Mouse (Mus musculus): ENCODE measurements at regions not wholly inside any gene's neighbourhood (a gene's known extent, or its start where the extent isn't known, plus 50 kb on each side); places are given as distances from the start of the nearest gene placed in this dataset.
"Not testable (repeated sequence)": the region's sequence is repeated elsewhere in the genome, so short reads cannot be mapped to it uniquely, and the experiment has no call there.

DNA sequence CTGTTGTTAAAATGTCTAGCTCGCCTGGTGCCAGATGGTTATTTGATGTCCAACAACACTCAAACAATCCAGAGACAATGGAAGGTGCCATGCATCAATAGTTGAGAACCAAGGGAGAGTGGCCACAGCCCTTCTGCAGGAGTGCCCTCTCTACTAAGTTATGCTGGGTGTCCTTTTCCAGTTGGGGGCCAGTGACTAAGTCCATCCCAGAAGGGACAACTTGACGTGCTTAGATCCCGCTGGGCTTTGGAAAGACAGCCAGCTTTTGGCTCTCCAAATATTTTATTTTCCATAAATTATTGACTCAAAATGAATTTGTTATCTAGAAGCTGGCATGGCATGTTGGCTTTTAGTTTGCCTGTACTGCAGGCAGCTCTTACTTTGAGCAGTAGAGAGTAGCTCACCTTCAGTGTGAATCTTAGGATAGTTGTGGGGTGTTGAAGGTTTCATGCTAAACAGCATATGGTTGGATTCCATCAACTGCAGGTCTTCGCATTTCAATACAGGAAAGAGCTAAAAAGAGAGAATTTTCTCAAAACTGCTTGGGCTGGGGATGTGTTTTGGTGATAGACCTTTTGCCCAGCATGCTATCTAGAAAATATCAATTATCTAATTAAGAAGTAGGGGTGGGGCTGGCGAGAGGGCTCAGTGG is 120.8 kb upstream of the Cpsf6 start:
- Histone ChIP-seq H3K27me3 (ENCODE audit: control insufficient read depth, insufficient read depth, low read length) (no peaks in the 10 kb centered on the region), H3K27ac (ENCODE audit: control insufficient read depth, insufficient read depth, low read depth, low read length) (no peak overlapping the region), H3K4me1 (ENCODE audit: control insufficient read depth, insufficient read depth, low read length) (no peaks in the 10 kb centered on the region), H3K4me3 (ENCODE audit: control insufficient read depth, low read depth, low read length) (no peak overlapping the region), H3K36me3 (ENCODE audit: control insufficient read depth, insufficient read depth, low read length) (no peaks in the 10 kb centered on the region)
- TF ChIP-seq POLR2A (IDR thresholded peaks at IDR 0.05; ENCODE audit: control insufficient read depth, low read depth, low read length) = no peak
- TF ChIP-seq CTCF (IDR thresholded peaks at IDR 0.05; ENCODE audit: control insufficient read depth, insufficient read depth, insufficient replicate concordance, low read depth, low read length) = no peak

DNA sequence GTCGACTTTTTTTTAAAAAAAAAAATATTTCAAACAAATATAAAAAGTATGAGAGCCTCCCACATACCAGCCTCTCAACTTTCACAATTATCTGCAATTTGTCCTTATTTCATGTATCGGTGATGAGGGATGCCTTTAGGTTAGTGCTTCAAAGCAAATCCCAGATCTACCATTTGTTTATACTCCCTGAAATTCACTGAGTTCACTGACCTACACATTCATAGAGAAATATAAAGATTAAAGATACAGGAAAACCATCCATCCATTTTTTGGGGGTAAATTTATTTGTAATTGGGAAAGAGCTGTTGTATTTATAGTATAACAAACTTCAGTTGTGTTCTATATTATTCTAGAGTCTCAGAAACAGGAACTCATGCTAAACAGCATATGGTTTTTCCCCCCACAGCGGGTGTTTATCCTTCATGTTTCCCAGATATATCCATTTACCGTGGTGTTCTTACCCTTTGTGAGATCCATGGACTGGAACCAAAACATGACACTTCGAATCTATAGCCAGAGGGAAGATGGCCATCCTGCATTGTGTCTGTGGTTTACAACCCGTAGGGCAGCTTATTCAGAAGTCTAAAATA is 120.1 kb upstream of the Cpsf6 start:
- TF ChIP-seq CTCF (IDR thresholded peaks at IDR 0.05; ENCODE audit: control insufficient read depth, insufficient read depth, insufficient replicate concordance, low read depth, low read length) (no peak), POLR2A (IDR thresholded peaks at IDR 0.05; ENCODE audit: control insufficient read depth, low read depth, low read length) (no peak)
- Histone ChIP-seq H3K4me3 (ENCODE audit: control insufficient read depth, low read depth, low read length) (no peak overlapping the region), H3K27ac (ENCODE audit: control insufficient read depth, insufficient read depth, low read depth, low read length) (no peak overlapping the region), H3K4me1 (ENCODE audit: control insufficient read depth, insufficient read depth, low read length) (no peaks in the 10 kb centered on the region), H3K36me3 (ENCODE audit: control insufficient read depth, insufficient read depth, low read length) (no peaks in the 10 kb centered on the region), H3K27me3 (ENCODE audit: control insufficient read depth, insufficient read depth, low read length) (no peaks in the 10 kb centered on the region)

DNA sequence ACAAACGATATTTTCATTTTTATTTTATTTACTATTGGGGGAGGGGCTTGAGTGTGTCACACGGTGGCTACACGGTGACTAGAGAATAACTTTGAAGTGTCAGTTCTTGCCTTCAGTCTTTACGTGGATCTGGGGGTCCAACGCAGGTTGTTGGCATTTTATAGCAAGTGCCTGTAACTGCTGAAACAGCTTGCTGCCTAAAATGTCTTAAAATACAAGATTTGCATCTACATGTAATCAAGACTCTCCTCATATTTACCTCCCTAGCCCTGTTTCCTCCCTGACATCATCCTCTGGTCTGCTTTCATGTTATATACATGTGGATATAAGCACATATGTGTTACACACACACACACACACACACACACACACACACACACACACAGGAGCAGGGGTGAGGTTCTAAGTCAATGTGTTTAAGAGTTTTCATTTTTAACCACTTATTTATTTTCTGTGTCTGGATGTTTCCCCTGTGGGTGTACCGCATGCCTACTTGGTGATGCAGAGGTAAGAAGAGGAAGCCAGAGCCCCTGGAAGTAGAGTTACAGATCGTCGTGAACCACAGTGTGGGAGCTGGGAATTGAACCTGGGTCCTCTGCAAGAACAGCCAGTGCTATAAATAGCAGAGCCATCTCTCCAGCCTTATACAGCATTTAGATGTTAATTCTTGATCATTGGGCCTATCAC is 119.5 kb upstream of the Cpsf6 start:
- H3K4me3 ChIP-seq (ENCODE audit: control insufficient read depth, low read depth, low read length) = no peak overlapping the region
- no peaks in the 10 kb centered on the region for H3K36me3 ChIP-seq (ENCODE audit: control insufficient read depth, insufficient read depth, low read length)
- no peak overlapping the region for H3K27ac ChIP-seq (ENCODE audit: control insufficient read depth, insufficient read depth, low read depth, low read length)
- no peaks in the 10 kb centered on the region; the same call in 1 of the 2 replicates for H3K4me1 ChIP-seq (ENCODE audit: control insufficient read depth, insufficient read depth, low read length)
- no peaks in the 10 kb centered on the region for H3K27me3 ChIP-seq (ENCODE audit: control insufficient read depth, insufficient read depth, low read length)
- no peak for TF ChIP-seq CTCF (IDR thresholded peaks at IDR 0.05; ENCODE audit: control insufficient read depth, insufficient read depth, insufficient replicate concordance, low read depth, low read length)
- TF ChIP-seq POLR2A (IDR thresholded peaks at IDR 0.05; ENCODE audit: control insufficient read depth, low read depth, low read length) = no peak

DNA sequence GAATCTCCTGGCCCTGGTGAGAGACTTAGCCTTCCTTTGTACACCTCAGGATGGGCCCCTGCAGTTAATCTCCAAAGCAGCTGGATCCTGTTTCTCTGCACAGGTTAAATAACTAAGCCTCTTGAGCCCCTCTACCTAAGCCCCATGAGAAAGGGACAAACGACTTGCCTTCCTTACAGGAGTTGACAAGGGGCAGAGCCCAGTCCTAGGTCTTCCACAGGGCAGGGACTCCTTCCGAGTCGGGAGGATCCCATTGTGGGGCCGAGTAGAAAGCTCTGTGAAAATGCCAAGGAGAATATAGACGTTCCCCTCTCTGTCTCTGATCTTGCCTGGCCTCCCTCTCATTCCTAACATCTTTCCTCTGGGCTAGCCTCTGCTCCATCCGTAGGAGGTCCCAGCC is 118.7 kb upstream of the Cpsf6 start:
- no peaks in the 10 kb centered on the region for H3K27me3 ChIP-seq (ENCODE audit: control insufficient read depth, insufficient read depth, low read length)
- H3K4me1 ChIP-seq (ENCODE audit: control insufficient read depth, insufficient read depth, low read length) = no peaks in the 10 kb centered on the region; the same call in 1 of the 2 replicates
- no peaks in the 10 kb centered on the region for H3K36me3 ChIP-seq (ENCODE audit: control insufficient read depth, insufficient read depth, low read length)
- no peak for TF ChIP-seq POLR2A (IDR thresholded peaks at IDR 0.05; ENCODE audit: control insufficient read depth, low read depth, low read length)
- no peak for TF ChIP-seq CTCF (IDR thresholded peaks at IDR 0.05; ENCODE audit: control insufficient read depth, insufficient read depth, insufficient replicate concordance, low read depth, low read length)
- no peak overlapping the region for H3K4me3 ChIP-seq (ENCODE audit: control insufficient read depth, low read depth, low read length)
- H3K27ac ChIP-seq (ENCODE audit: control insufficient read depth, insufficient read depth, low read depth, low read length) = no peak overlapping the region

DNA sequence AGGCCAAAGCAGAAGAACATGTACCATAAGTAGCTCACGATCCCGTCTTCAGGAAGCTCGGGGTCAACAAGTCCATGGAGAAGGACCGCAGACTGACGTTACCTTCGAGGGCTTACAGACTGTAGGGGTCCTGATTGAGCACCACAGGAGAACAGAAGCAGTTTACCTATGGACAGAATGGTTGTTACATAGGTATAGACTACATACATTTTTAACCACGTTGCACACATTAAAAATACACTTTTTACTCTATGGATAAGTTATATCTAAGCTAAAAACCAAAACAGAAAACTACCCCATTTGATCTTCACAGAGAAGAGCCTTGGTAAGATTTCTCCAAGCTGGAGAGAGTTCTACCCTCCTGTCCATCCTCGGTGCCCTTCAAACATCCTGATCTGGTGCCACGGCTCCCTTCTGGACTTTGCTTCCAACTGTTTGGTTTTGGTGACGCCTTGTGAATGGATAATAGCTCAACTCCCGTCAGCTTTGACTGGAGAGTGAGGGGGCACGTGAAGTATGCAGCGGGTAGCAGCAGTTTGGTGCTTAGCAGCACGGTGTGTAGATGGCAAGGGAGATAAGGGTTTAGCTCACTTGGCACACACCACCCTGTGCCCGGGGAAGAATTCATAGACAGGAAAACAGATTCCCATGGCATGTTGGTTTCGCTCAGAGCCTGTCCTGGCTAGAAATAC is 117.9 kb upstream of the Cpsf6 start:
- Histone ChIP-seq H3K27ac (ENCODE audit: control insufficient read depth, insufficient read depth, low read depth, low read length) (no peak overlapping the region), H3K36me3 (ENCODE audit: control insufficient read depth, insufficient read depth, low read length) (no peaks in the 10 kb centered on the region), H3K4me1 (ENCODE audit: control insufficient read depth, insufficient read depth, low read length) (no peaks in the 10 kb centered on the region; the same call in 1 of the 2 replicates), H3K27me3 (ENCODE audit: control insufficient read depth, insufficient read depth, low read length) (no peaks in the 10 kb centered on the region), H3K4me3 (ENCODE audit: control insufficient read depth, low read depth, low read length) (no peak overlapping the region)
- TF ChIP-seq CTCF (IDR thresholded peaks at IDR 0.05; ENCODE audit: control insufficient read depth, insufficient read depth, insufficient replicate concordance, low read depth, low read length) (no peak), POLR2A (IDR thresholded peaks at IDR 0.05; ENCODE audit: control insufficient read depth, low read depth, low read length) (no peak)

DNA sequence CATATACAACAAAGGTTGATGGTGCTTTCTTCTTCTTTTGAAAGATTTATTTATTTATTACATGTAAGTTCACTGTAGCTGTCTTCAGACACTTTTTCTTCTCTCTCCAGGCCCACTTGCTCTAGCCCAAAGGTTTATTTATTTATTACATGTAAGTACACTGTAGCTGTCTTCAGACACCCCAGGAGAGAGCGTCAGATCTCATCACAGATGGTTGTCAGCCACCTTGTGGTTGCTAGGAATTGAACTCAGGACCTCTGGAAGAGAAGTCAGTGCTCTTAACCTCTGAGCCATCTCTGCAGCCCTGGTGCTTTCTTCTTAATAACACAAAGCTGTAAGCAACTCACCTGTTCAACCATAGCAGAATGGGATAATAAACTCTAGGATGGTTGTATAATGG is 117.3 kb upstream of the Cpsf6 start:
- H3K4me3 ChIP-seq (ENCODE audit: control insufficient read depth, low read depth, low read length); H3K36me3 ChIP-seq (ENCODE audit: control insufficient read depth, insufficient read depth, low read length); H3K27ac ChIP-seq (ENCODE audit: control insufficient read depth, insufficient read depth, low read depth, low read length); H3K4me1 ChIP-seq (ENCODE audit: control insufficient read depth, insufficient read depth, low read length); H3K27me3 ChIP-seq (ENCODE audit: control insufficient read depth, insufficient read depth, low read length): not testable (repeated sequence)

All from testis, adult 2 months (tissue).